19 mouse cellular contexts compared by ENCODE assay signal in genomic region chr13:63248318-63248717, GRCm38 (mm10).
DNase-seq lines count a peak whose midpoint lies in the region; ATAC-seq and TF ChIP-seq lines count a peak whose summit lies in the region.
"Had no signal": no experiment of that assay in that cellular context is flagged by ENCODE, and none has a peak within 500 bp of the region (broad histone marks: within the 10 kb centered on the region; RNA-seq: fewer than 3 reads in every experiment).

No protein-coding gene starts in this region.

- no peak for DNase-seq in gastrocnemius, adult 2 months
- DNase-seq in gastrocnemius, postnatal 14 days: no peak
- peak in 1 of 2 experiments; percentile 26 for DNase-seq in left cerebral cortex, adult 2 months (ENCODE audit: extremely low spot score in 1 of 2, low spot score in 2 of 2)
- no peak for DNase-seq in left cerebral cortex, postnatal 14 days (ENCODE audit: low spot score in 2 of 2)
- DNase-seq in MN1 (ENCODE audit: low spot score): peak; percentile 35
- no peak for DNase-seq in adrenal gland, postnatal 4 days (ENCODE audit: low spot score in 2 of 2)
- DNase-seq in gastrocnemius, postnatal 25 days: no peak
- DNase-seq: cerebellum, adult 9-10 months; forebrain, postnatal 0 days; layer of hippocampus, postnatal 36 days; lung, postnatal 10 days; thymus, postnatal 14 days had no signal

- no peak overlapping the region for H3K9ac ChIP-seq in limb, embryonic 15.5 days
- H3K9ac ChIP-seq: forebrain, postnatal 0 days; hindbrain, embryonic 12.5 days; liver, embryonic 14.5 days; midbrain, embryonic 15.5 days; neural tube, embryonic 15.5 days had no signal

- WGBS in limb, embryonic 15.5 days: 79% methylated on average over 10 of the region's 10 CpGs

- H3K27me3 ChIP-seq in limb, embryonic 15.5 days: no peaks in the 10 kb centered on the region
- H3K27me3 ChIP-seq: hindbrain, embryonic 12.5 days; intestine, embryonic 15.5 days; midbrain, embryonic 15.5 days; neural tube, embryonic 15.5 days had no signal

- no peak for TF ChIP-seq CTCF in gastrocnemius, adult 2 months (IDR thresholded peaks at IDR 0.05)
- no peak for TF ChIP-seq CTCF in left cerebral cortex, adult 2 months (IDR thresholded peaks at IDR 0.05)

- H3K27ac ChIP-seq in gastrocnemius, adult 2 months: peak overlapping the region; percentile 100
- H3K27ac ChIP-seq in left cerebral cortex, adult 2 months: peak overlapping the region; percentile 52
- H3K27ac ChIP-seq in limb, embryonic 15.5 days: peak overlapping the region; percentile 68
- H3K27ac ChIP-seq: hindbrain, embryonic 12.5 days; intestine, embryonic 15.5 days; liver, embryonic 14.5 days; midbrain, embryonic 15.5 days; neural tube, embryonic 15.5 days had no signal

- peak overlapping the region; percentile 99 for H3K4me3 ChIP-seq in gastrocnemius, adult 2 months
- H3K4me3 ChIP-seq in left cerebral cortex, adult 2 months: no peak overlapping the region
- no peak overlapping the region for H3K4me3 ChIP-seq in limb, embryonic 15.5 days
- H3K4me3 ChIP-seq: hindbrain, embryonic 12.5 days; intestine, embryonic 15.5 days; midbrain, embryonic 15.5 days; neural tube, embryonic 15.5 days had no signal

- H3K4me2 ChIP-seq in limb, embryonic 15.5 days: peak overlapping the region; percentile 41; the same call in 1 of the 2 replicates
- H3K4me2 ChIP-seq: hindbrain, embryonic 12.5 days; intestine, embryonic 15.5 days; midbrain, embryonic 15.5 days; neural tube, embryonic 15.5 days had no signal

- intact Hi-C loops in gastrocnemius, adult 2 months (cut with DNase I): no loop called here
- intact Hi-C loops in gastrocnemius, postnatal 14 days (cut with DNase I; ENCODE audit: low total_unique reads): loop anchor here (10.0 kb wide), 1 partner anchor 76 kb away; no protein-coding TSS in a partner anchor
- intact Hi-C loops in left cerebral cortex, adult 2 months (cut with DNase I): loop anchor here (5.0 to 10.0 kb wide), 3 partner anchors 201 to 316 kb away; no protein-coding TSS in a partner anchor
- intact Hi-C loops in left cerebral cortex, postnatal 14 days (cut with DNase I): loop anchor here (10.0 kb wide), 1 partner anchor 204 kb away; no protein-coding TSS in a partner anchor

- H3K36me3 ChIP-seq in limb, embryonic 15.5 days: peaks cover 3% of the 10 kb centered on the region
- H3K36me3 ChIP-seq: hindbrain, embryonic 12.5 days; intestine, embryonic 15.5 days; midbrain, embryonic 15.5 days; neural tube, embryonic 15.5 days had no signal

- peaks cover 76% of the 10 kb centered on the region for H3K4me1 ChIP-seq in limb, embryonic 15.5 days

- H3K9me3 ChIP-seq in limb, embryonic 15.5 days: no peaks in the 10 kb centered on the region
- H3K9me3 ChIP-seq: hindbrain, embryonic 12.5 days; intestine, embryonic 15.5 days; megakaryocyte, embryonic 14.5 days; midbrain, embryonic 15.5 days; neural tube, embryonic 15.5 days had no signal

- no peak for ATAC-seq in limb, embryonic 15.5 days (ENCODE audit: insufficient number of reproducible peaks, low FRiP score, low TSS enrichment, low read depth)
- ATAC-seq: forebrain, postnatal 0 days; intestine, embryonic 15.5 days; midbrain, embryonic 15.5 days had no signal
